Mouse (Mus musculus): Measurements from ENCODE around the gene Tmem53. TPM values are rescaled to one million over a fixed set of nuclear protein-coding genes. Genes with fewer than 3 reads are reported as not detected.

Tmem53 gene
- polyA plus RNA-seq, 1 experiment: 6.1 TPM

DNA sequence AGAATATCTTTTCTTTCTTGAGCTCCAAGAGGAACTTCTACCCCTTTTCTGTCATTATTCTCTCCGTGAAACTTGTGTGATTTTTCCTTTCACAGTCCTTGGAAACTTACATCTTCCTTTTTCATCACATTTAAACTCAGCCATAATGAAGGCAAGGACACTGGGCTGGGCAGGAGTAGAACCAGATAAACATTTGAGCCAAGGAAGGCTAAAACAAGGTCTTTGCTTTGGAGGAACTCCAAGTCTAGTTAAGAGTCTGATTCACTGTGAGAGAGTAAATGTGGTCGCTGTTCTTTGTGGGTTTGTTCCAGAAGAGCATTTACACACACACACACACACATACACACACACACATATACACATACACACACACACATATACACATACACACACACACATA, 39.9 kb downstream of the Tmem53 start:
- Histone ChIP-seq H3K27ac (ENCODE audit: insufficient read depth, low read length) (no peak overlapping the region), H3K4me1 (ENCODE audit: control insufficient read depth, insufficient read depth, low read length) (peaks cover 3% of the 10 kb centered on the region), H3K4me3 (ENCODE audit: insufficient read depth, low read length) (no peak overlapping the region)
- no peak for TF ChIP-seq POLR2A (IDR thresholded peaks at IDR 0.05; ENCODE audit: extremely low read depth, insufficient read depth, low read length)
- no peak for TF ChIP-seq CTCF (IDR thresholded peaks at IDR 0.05; ENCODE audit: extremely low read depth, insufficient read depth, low read length)

DNA sequence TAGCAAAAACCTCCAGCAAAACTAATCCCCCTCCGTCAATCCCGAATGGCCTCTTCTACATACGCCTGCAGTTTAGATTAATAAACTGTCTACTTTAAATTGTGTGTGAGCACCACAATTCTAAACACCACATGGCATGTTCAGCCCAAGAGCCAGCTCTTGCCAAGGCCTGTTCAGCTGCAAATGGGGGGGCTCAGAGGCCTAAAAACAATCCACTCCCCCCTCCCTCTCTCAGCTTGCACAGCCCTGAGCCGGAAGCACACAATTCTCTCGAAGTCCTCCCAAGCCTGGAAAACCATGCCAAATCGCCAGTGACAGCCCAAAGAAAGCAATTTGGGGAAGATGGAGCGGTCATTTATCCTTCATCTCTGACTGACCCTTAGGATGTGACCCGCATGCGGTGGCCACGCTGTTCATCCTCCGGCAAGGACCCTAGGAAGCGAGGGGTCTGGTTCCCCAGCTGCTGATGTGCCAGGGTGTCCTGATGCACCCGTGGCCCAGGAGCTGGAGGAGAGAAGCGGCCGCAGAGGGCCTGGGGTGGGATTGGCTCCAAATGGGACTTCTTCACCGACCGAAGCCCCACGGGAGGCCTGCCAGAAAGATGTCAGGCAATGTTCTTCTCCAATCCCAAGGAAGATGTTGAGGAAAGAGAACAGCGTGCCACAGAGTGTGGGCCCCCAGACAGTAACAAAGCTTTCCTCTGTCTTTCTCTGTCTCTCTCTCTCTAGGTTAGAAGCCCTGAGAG, 45.3 kb downstream of the Tmem53 start:
- TF ChIP-seq POLR2A (IDR thresholded peaks at IDR 0.05; ENCODE audit: extremely low read depth, insufficient read depth, low read length) (no peak), CTCF (IDR thresholded peaks at IDR 0.05; ENCODE audit: extremely low read depth, insufficient read depth, low read length) (no peak)
- Histone ChIP-seq H3K27ac (ENCODE audit: insufficient read depth, low read length) (no peak overlapping the region), H3K4me1 (ENCODE audit: control insufficient read depth, insufficient read depth, low read length) (no peaks in the 10 kb centered on the region), H3K4me3 (ENCODE audit: insufficient read depth, low read length) (no peak overlapping the region)

GRCm38 (mm10) chr4:117297819-117298218, 46.1 kb downstream of the Tmem53 start:
- Histone ChIP-seq H3K4me1 (ENCODE audit: control insufficient read depth, insufficient read depth, low read length) (no peaks in the 10 kb centered on the region), H3K4me3 (ENCODE audit: insufficient read depth, low read length) (no peak overlapping the region), H3K27ac (ENCODE audit: insufficient read depth, low read length) (no peak overlapping the region)
- TF ChIP-seq POLR2A (IDR thresholded peaks at IDR 0.05; ENCODE audit: extremely low read depth, insufficient read depth, low read length): no peak
- TF ChIP-seq CTCF (IDR thresholded peaks at IDR 0.05; ENCODE audit: extremely low read depth, insufficient read depth, low read length): no peak

DNA sequence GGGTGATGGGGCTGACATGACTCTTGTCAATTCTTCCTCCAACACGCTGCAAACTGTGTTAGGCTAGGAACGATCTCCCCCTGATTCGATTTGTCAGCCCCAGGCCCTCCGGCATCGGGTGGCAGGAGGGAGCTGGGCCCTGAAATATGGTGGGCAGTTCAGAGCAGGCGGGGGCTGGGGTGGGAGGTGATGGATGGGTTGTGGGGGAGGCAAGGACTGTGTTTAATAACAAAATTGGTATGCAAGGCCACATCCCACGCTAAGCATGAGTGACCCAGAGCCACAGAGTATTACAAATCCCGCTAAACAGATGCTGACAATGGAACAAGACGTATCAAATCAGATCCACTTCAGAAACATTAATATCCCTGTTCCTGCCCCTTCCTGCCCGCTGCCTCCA, 48.2 kb downstream of the Tmem53 start:
- TF ChIP-seq CTCF (IDR thresholded peaks at IDR 0.05; ENCODE audit: extremely low read depth, insufficient read depth, low read length): no peak
- TF ChIP-seq POLR2A (IDR thresholded peaks at IDR 0.05; ENCODE audit: extremely low read depth, insufficient read depth, low read length): no peak
- Histone ChIP-seq H3K27ac (ENCODE audit: insufficient read depth, low read length) (no peak overlapping the region), H3K4me3 (ENCODE audit: insufficient read depth, low read length) (no peak overlapping the region), H3K4me1 (ENCODE audit: control insufficient read depth, insufficient read depth, low read length) (no peaks in the 10 kb centered on the region)

DNA sequence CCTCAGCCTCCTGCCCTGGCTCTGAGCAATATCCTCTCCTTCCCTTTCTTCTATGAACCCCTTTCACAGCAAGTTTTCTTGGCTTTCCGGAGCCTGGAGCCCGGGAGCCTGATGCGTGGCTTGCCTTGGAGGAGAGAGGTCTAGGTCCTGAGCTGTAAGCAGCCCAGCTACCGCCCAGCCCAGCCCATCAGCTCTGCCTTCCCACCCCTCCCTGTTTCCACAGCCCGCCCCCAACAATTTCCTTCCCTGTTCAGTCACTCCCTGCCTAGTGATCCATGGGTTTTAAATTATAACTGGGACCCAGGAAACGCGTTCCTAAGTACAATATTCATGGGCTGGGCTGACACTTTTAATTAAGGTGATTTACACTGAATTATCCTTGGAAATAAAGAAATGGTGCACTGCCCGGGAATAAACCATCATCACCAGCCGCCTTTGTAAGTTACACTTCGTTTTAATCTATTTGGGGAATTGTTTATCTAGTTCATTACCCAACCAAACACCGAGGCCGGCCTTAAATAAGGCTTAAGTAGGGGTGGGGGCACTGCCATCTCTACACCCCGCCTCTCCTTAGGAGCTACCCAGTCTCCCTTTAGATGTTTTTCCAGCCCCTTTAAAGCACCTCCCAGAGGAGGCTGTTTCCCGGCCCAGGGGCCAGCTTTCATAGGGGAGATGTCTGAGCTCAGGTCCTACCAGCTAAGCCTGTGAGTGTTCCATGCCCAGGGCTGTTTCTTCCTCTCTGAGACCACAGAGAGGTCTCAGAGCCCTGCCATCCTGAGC, 50.5 kb downstream of the Tmem53 start:
- Histone ChIP-seq H3K27ac (ENCODE audit: insufficient read depth, low read length) (no peak overlapping the region), H3K4me3 (ENCODE audit: insufficient read depth, low read length) (no peak overlapping the region)
- TF ChIP-seq POLR2A (IDR thresholded peaks at IDR 0.05; ENCODE audit: extremely low read depth, insufficient read depth, low read length) (no peak), CTCF (IDR thresholded peaks at IDR 0.05; ENCODE audit: extremely low read depth, insufficient read depth, low read length) (no peak)

GRCm38 (mm10) chr4:117303581-117304238, 52.0 kb downstream of the Tmem53 start:
- Histone ChIP-seq H3K4me1 (ENCODE audit: control insufficient read depth, insufficient read depth, low read length) (no peaks in the 10 kb centered on the region), H3K4me3 (ENCODE audit: insufficient read depth, low read length) (no peak overlapping the region), H3K27ac (ENCODE audit: insufficient read depth, low read length) (no peak overlapping the region)
- TF ChIP-seq POLR2A (IDR thresholded peaks at IDR 0.05; ENCODE audit: extremely low read depth, insufficient read depth, low read length) (no peak), CTCF (IDR thresholded peaks at IDR 0.05; ENCODE audit: extremely low read depth, insufficient read depth, low read length) (no peak)

More for the DNA sequence above, 50.5 kb downstream of the Tmem53 start:
- H3K4me1 ChIP-seq (ENCODE audit: control insufficient read depth, insufficient read depth, low read length): no peaks in the 10 kb centered on the region

DNA sequence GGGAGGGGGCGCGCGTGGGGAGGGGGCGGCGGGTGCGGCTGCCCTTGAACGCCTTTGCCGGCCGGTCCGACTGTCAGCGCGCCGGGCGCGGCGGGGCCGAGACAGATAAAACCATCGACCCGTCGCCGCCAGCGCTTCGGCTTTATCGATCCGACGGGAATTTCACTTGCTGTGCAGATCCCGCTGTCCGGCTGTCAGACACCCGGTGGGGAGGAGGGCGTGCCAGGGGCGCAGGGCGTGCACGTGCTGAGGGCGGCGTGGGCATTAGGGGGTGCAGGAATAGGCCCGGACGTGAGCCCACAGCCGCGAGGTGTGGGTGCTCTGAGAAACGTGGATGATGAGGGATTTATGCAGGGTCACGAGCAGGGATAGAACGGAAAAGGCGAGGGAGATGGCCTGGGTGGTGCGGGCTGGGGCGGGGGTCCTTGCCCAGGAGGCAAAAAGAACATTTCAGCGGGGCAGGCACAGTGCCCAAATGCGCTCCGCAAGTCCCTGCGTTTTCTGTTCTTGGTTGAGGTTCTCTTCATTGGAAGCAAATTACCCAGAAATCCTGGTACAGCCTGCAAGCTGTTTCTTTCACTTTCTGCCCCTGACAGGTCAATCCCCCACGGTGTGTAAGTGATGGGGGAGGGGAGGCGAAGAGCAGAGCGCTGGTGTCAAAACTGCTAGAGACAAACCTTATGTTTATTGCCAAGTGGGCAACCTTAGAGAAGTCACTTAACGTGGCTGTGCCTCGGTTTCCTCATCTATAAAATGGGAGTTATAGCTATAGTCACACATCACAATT, 52.7 kb downstream of the Tmem53 start:
- Histone ChIP-seq H3K27ac (ENCODE audit: insufficient read depth, low read length) (no peak overlapping the region), H3K4me1 (ENCODE audit: control insufficient read depth, insufficient read depth, low read length) (no peaks in the 10 kb centered on the region), H3K4me3 (ENCODE audit: insufficient read depth, low read length) (peak overlapping the region; percentile 6)
- TF ChIP-seq POLR2A (IDR thresholded peaks at IDR 0.05; ENCODE audit: extremely low read depth, insufficient read depth, low read length) (no peak), CTCF (IDR thresholded peaks at IDR 0.05; ENCODE audit: extremely low read depth, insufficient read depth, low read length) (no peak)

DNA sequence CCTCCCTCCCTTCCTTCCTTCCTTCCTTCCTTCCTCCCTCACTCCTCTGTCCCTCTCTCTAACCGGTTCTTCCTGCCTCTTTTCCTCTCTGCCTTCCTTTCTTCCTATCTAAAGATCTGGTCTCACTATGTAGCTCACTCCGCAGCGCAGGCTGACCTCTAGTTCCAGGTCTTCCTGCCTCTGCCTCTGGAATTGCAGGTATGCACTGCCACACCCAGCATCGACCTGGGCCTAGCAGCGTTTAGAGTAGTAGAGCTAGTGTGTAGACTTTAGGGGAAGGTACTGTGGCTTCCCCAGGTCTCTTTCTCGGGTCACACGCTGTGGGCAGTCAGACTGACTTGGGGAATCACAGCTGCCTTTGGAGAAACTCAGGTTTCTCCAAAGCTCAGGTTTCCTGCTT, 53.7 kb downstream of the Tmem53 start:
- no peaks in the 10 kb centered on the region for H3K4me1 ChIP-seq (ENCODE audit: control insufficient read depth, insufficient read depth, low read length)
- no peak overlapping the region for H3K27ac ChIP-seq (ENCODE audit: insufficient read depth, low read length)
- no peak overlapping the region for H3K4me3 ChIP-seq (ENCODE audit: insufficient read depth, low read length)
- no peak for TF ChIP-seq CTCF (IDR thresholded peaks at IDR 0.05; ENCODE audit: extremely low read depth, insufficient read depth, low read length)
- TF ChIP-seq POLR2A (IDR thresholded peaks at IDR 0.05; ENCODE audit: extremely low read depth, insufficient read depth, low read length): no peak

DNA sequence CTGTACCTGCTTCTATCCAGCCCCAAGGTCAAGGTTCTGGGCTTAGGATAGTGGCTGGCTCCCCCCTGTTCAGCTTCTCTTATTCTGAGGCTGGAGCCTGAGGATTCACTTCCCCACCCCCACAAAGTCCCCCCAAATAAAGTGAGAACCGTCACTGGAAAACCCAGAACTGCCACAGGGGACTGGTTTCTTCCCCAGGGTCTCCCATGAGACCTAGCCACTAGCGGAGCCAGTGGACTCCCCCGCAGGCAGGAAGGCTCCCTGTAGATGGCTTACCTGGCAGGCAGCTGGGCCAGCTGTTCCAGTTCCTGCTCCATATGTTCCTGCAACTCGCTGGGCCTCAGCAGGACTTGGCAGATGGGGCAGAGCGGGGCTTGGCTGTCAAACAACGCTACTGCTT, 55.5 kb downstream of the Tmem53 start:
- Histone ChIP-seq H3K4me3 (ENCODE audit: insufficient read depth, low read length) (no peak overlapping the region), H3K4me1 (ENCODE audit: control insufficient read depth, insufficient read depth, low read length) (no peaks in the 10 kb centered on the region), H3K27ac (ENCODE audit: insufficient read depth, low read length) (no peak overlapping the region)
- TF ChIP-seq POLR2A (IDR thresholded peaks at IDR 0.05; ENCODE audit: extremely low read depth, insufficient read depth, low read length) (no peak), CTCF (IDR thresholded peaks at IDR 0.05; ENCODE audit: extremely low read depth, insufficient read depth, low read length) (no peak)
